Mouse (Mus musculus) brain, embryonic 14.5 days (tissue): ENCODE measurements around the gene Ube4b.

Experiments used
- CTCF ChIP-seq: fragments of 200-500 bp; IDR thresholded peaks from 2 replicates; pipeline ENCODE4 v1.5.1; 2012; ENCODE audit warnings: inconsistent platforms, mild to moderate bottlenecking, moderate library complexity, borderline replicate concordance; ENCODE audit not compliant: insufficient read depth, insufficient read length; ENCODE audit errors: extremely low read depth
- POLR2A ChIP-seq: fragments of 200-500 bp; IDR thresholded peaks from 2 replicates; pipeline ENCODE4 v1.6.1; 2012; ENCODE audit warnings: mild to moderate bottlenecking, inconsistent platforms, borderline replicate concordance; ENCODE audit not compliant: poor library complexity, insufficient read depth, insufficient read length, severe bottlenecking; ENCODE audit errors: extremely low read depth

- TF ChIP-seq CTCF: no peak
- no peak for TF ChIP-seq POLR2A
These were observed 23.5 kb downstream of the Ube4b start for GRCm38 (mm10) chr4:149403037-149403436.
